Mouse (Mus musculus) cerebellum, adult 2 months (tissue): ENCODE data around the gene Cep135. TPM values are rescaled to one million over a fixed set of nuclear protein-coding genes. Genes with fewer than 3 reads are reported as not detected.

Source experiments
- DNase-seq, 2 experiments: peaks; one replicate each; pipeline ENCODE4 v3.0.0; 2021
- H3K27ac ChIP-seq: fragments of 200-500 bp; 2 replicates; pipeline ENCODE4 v1.5.1; 2012; ENCODE audit warnings: low read length, control low read depth, inconsistent platforms; ENCODE audit not compliant: insufficient read depth
- H3K27me3 ChIP-seq: fragments of 200-500 bp; 2 replicates; pipeline ENCODE4 v1.6.1; 2012; ENCODE audit warnings: inconsistent platforms, mild to moderate bottlenecking, low read length, moderate library complexity; ENCODE audit not compliant: control insufficient read depth, insufficient read depth
- H3K4me1 ChIP-seq: fragments of 200-500 bp; 2 replicates; pipeline ENCODE4 v1.6.1; 2011; ENCODE audit warnings: low read length; ENCODE audit not compliant: control insufficient read depth, insufficient read depth
- H3K4me3 ChIP-seq: fragments of 200-500 bp; replicated peaks from 2 replicates; pipeline ENCODE3; 2011; ENCODE audit warnings: mild to moderate bottlenecking, low read depth, low read length, control low read depth; ENCODE audit not compliant: insufficient read depth
- CTCF ChIP-seq: fragments of 200-500 bp; IDR thresholded peaks from 2 replicates; pipeline ENCODE4 v1.5.1; 2011; ENCODE audit warnings: low read depth, mild to moderate bottlenecking, control low read depth, low read length, moderate library complexity, borderline replicate concordance; ENCODE audit not compliant: insufficient read depth
- POLR2A ChIP-seq: fragments of 200-500 bp; IDR thresholded peaks from 2 replicates; pipeline ENCODE4 v1.6.1; 2011; ENCODE audit warnings: low read length, control low read depth, borderline replicate concordance; ENCODE audit not compliant: insufficient read depth
- WGBS: fragments of 180-500 bp; shearing (Covaris S2); methylation state at CpG from one replicate; pipeline ENCODE4 v1.1.7; 2018; 5-methylcytosine and 5-hydroxymethylcytosine counted together
- polyA plus RNA-seq: library from polyadenylated mRNA; depleted of rRNA; stranded (reverse); fragments of >200 nt; gene quantifications from 2 replicates; pipeline ENCODE4 v1.2.3, GENCODE M21; 2012

Cep135 gene
- polyA plus RNA-seq, 1 experiment = 6.9 TPM

- Histone ChIP-seq H3K4me1 (no peaks in the 10 kb centered on the region), H3K4me3 (no peak overlapping the region), H3K27ac (no peak overlapping the region), H3K27me3 (peaks cover 2% of the 10 kb centered on the region; the same call in 1 of the 2 replicates)
- WGBS = 87% methylated on average over 3 of the region's 3 CpGs
- no peak for TF ChIP-seq CTCF
- TF ChIP-seq POLR2A = no peak
- no peak for DNase-seq
Observed at GRCm38 (mm10) chr5:76680959-76681358, 92.5 kb downstream of the Cep135 start.

- H3K4me3 ChIP-seq = no peak overlapping the region
- H3K27me3 ChIP-seq = peaks cover 2% of the 10 kb centered on the region; the same call in 1 of the 2 replicates
- DNase-seq = no peak
- TF ChIP-seq CTCF (no peak), POLR2A (no peak)
- no peaks in the 10 kb centered on the region for H3K4me1 ChIP-seq
- 75% methylated on average over 4 of the region's 4 CpGs for WGBS
- no peak overlapping the region for H3K27ac ChIP-seq
Observed at GRCm38 (mm10) chr5:76681895-76682656, 93.6 kb downstream of the Cep135 start.

- H3K27ac ChIP-seq = no peak overlapping the region
- no peak overlapping the region for H3K4me3 ChIP-seq
- H3K27me3 ChIP-seq = peaks cover 3% of the 10 kb centered on the region; the same call in 1 of the 2 replicates
- 46% methylated on average over 5 of the region's 5 CpGs for WGBS
- TF ChIP-seq CTCF (no peak), POLR2A (no peak)
- DNase-seq = no peak
- H3K4me1 ChIP-seq = no peaks in the 10 kb centered on the region
Observed at GRCm38 (mm10) chr5:76683455-76683854, 95.0 kb downstream of the Cep135 start.

GRCm38 (mm10) chr5:76684658-76685605 is 96.4 kb downstream of the Cep135 start:
- WGBS = 76% methylated on average over 15 of the region's 15 CpGs
- Histone ChIP-seq H3K27me3 (peaks cover 3% of the 10 kb centered on the region; the same call in 1 of the 2 replicates), H3K27ac (no peak overlapping the region), H3K4me1 (no peaks in the 10 kb centered on the region), H3K4me3 (no peak overlapping the region)
- no peak for TF ChIP-seq CTCF
- TF ChIP-seq POLR2A = no peak
- no peak for DNase-seq

- no peak for TF ChIP-seq CTCF
- Histone ChIP-seq H3K4me3 (no peak overlapping the region), H3K4me1 (no peaks in the 10 kb centered on the region), H3K27ac (no peak overlapping the region), H3K27me3 (peaks cover 1% of the 10 kb centered on the region; the same call in 1 of the 2 replicates)
- 50% methylated on average over 10 of the region's 10 CpGs for WGBS
- DNase-seq = no peak
Observed at GRCm38 (mm10) chr5:76687961-76688600, 99.6 kb downstream of the Cep135 start.

GRCm38 (mm10) chr5:76688643-76689042 is 100.1 kb downstream of the Cep135 start:
- H3K4me1 ChIP-seq = no peaks in the 10 kb centered on the region
- no peak overlapping the region for H3K4me3 ChIP-seq
- TF ChIP-seq POLR2A = no peak
- no peak for TF ChIP-seq CTCF
- DNase-seq = no peak
- no peak overlapping the region for H3K27ac ChIP-seq
- peaks cover 1% of the 10 kb centered on the region; the same call in 1 of the 2 replicates for H3K27me3 ChIP-seq
- WGBS = 10% methylated on average over 6 of the region's 6 CpGs

- no peak for DNase-seq
- no peak for TF ChIP-seq POLR2A
- no peak for TF ChIP-seq CTCF
- Histone ChIP-seq H3K4me1 (no peaks in the 10 kb centered on the region), H3K27me3 (peaks cover 1% of the 10 kb centered on the region; the same call in 1 of the 2 replicates), H3K4me3 (no peak overlapping the region), H3K27ac (no peak overlapping the region)
- WGBS = 33% methylated on average over 5 of the region's 5 CpGs
Observed at GRCm38 (mm10) chr5:76690177-76690593, 101.7 kb downstream of the Cep135 start.
